Mouse (Mus musculus) midbrain, embryonic 13.5 days (tissue): ENCODE measurements around the gene Izumo4. TPM values are rescaled to one million over a fixed set of nuclear protein-coding genes. Genes with fewer than 3 reads are reported as not detected.
A peak's percentile ranks its signal among the peaks of the same experiment; 100 is the strongest.

Source experiments
- ATAC-seq: fragments of 200-750 bp; cut with Nextera tagmentation; 2 replicates; pipeline ENCODE4 v1.8.0; 2017; ENCODE audit warnings: mild to moderate bottlenecking, moderate TSS enrichment, moderate library complexity
- H3K27ac ChIP-seq: fragments of 300-500 bp; sonication (generic); 2 replicates; pipeline ENCODE4 v1.5.1; 2015; ENCODE audit warnings: inconsistent platforms, mild to moderate bottlenecking, moderate library complexity
- H3K27me3 ChIP-seq: fragments of 300-500 bp; sonication (generic); 2 replicates; pipeline ENCODE4 v1.6.1; 2015; ENCODE audit warnings: mild to moderate bottlenecking, inconsistent platforms
- H3K36me3 ChIP-seq: fragments of 300-500 bp; sonication (generic); 2 replicates; pipeline ENCODE4 v1.6.1; 2015; ENCODE audit warnings: mild to moderate bottlenecking, inconsistent platforms
- H3K4me1 ChIP-seq: fragments of 300-500 bp; sonication (generic); replicated peaks from 2 replicates; pipeline ENCODE4 v1.6.1; 2015; ENCODE audit warnings: inconsistent platforms
- H3K4me2 ChIP-seq: fragments of 300-500 bp; sonication (generic); replicated peaks from 2 replicates; pipeline ENCODE4 v1.6.1; 2015; ENCODE audit warnings: moderate library complexity, mild to moderate bottlenecking, inconsistent platforms
- H3K4me3 ChIP-seq: fragments of 300-500 bp; sonication (generic); replicated peaks from 2 replicates; pipeline ENCODE4 v1.5.1; 2015; ENCODE audit warnings: mild to moderate bottlenecking, inconsistent platforms
- H3K9ac ChIP-seq: fragments of 300-500 bp; sonication (generic); replicated peaks from 2 replicates; pipeline ENCODE4 v1.6.1; 2015; ENCODE audit warnings: mild to moderate bottlenecking, inconsistent platforms
- H3K9me3 ChIP-seq: fragments of 300-500 bp; sonication (generic); 2 replicates; pipeline ENCODE4 v1.6.1; 2016; ENCODE audit warnings: mild to moderate bottlenecking, inconsistent platforms
- WGBS: fragments of 180-500 bp; shearing (Covaris S2); methylation state at CpG from one replicate; pipeline ENCODE4 v1.1.7; 2015; 5-methylcytosine and 5-hydroxymethylcytosine counted together
- polyA plus RNA-seq: library from polyadenylated mRNA; unstranded; fragments of >200 nt; fragmentation: Nextera tagmentation; extraction: Ambion mirVana; gene quantifications from 2 replicates; pipeline ENCODE4 v1.2.1, GENCODE M21; 2015

Gene Izumo4
- polyA plus RNA-seq, 1 experiment from 2014 or later, result 39.2 TPM

GRCm38 (mm10) chr10:80695186-80695585, 6.8 kb upstream of the Izumo4 start:
- WGBS, result 93% methylated on average over 2 of the region's 2 CpGs
- H3K4me2 ChIP-seq, result no peak overlapping the region
- no peaks in the 10 kb centered on the region for H3K27me3 ChIP-seq

GRCm38 (mm10) chr10:80695801-80696501, 6.0 kb upstream of the Izumo4 start:
- peaks cover 27% of the 10 kb centered on the region for H3K36me3 ChIP-seq
- no peak for ATAC-seq
- no peaks in the 10 kb centered on the region for H3K27me3 ChIP-seq
- H3K4me1 ChIP-seq, result peaks cover 30% of the 10 kb centered on the region
- WGBS, result 73% methylated on average over 10 of the region's 10 CpGs
- no peaks in the 10 kb centered on the region for H3K9me3 ChIP-seq
- H3K27ac ChIP-seq, result no peak overlapping the region
- no peak overlapping the region for H3K4me3 ChIP-seq
- H3K9ac ChIP-seq, result no peak overlapping the region
- no peak overlapping the region for H3K4me2 ChIP-seq

More at GRCm38 (mm10) chr10:80695186-80695585, 6.8 kb upstream of the Izumo4 start:
- peaks cover 35% of the 10 kb centered on the region for H3K36me3 ChIP-seq
- H3K9me3 ChIP-seq, result no peaks in the 10 kb centered on the region
- no peak overlapping the region for H3K4me3 ChIP-seq
- no peak overlapping the region for H3K9ac ChIP-seq
- H3K4me1 ChIP-seq, result peaks cover 22% of the 10 kb centered on the region
- no peak for ATAC-seq
- no peak overlapping the region for H3K27ac ChIP-seq

GRCm38 (mm10) chr10:80696502-80697392, 5.2 kb upstream of the Izumo4 start:
- H3K9ac ChIP-seq, result no peak overlapping the region

GRCm38 (mm10) chr10:80697393-80697787, 4.6 kb upstream of the Izumo4 start:
- Histone ChIP-seq H3K4me3 (no peak overlapping the region), H3K9ac (no peak overlapping the region), H3K9me3 (no peaks in the 10 kb centered on the region), H3K27me3 (no peaks in the 10 kb centered on the region), H3K4me1 (peaks cover 34% of the 10 kb centered on the region), H3K4me2 (no peak overlapping the region), H3K36me3 (peaks cover 21% of the 10 kb centered on the region), H3K27ac (no peak overlapping the region)
- 94% methylated on average over 8 of the region's 8 CpGs for WGBS
- ATAC-seq, result no peak

More at GRCm38 (mm10) chr10:80696502-80697392, 5.2 kb upstream of the Izumo4 start:
- ATAC-seq, result no peak
- Histone ChIP-seq H3K27ac (no peak overlapping the region), H3K4me3 (no peak overlapping the region), H3K4me1 (peaks cover 34% of the 10 kb centered on the region), H3K4me2 (no peak overlapping the region), H3K36me3 (peaks cover 21% of the 10 kb centered on the region), H3K27me3 (no peaks in the 10 kb centered on the region), H3K9me3 (no peaks in the 10 kb centered on the region)
- WGBS, result 77% methylated on average over 12 of the region's 12 CpGs

- Histone ChIP-seq H3K4me3 (no peak overlapping the region), H3K27me3 (no peaks in the 10 kb centered on the region), H3K9me3 (no peaks in the 10 kb centered on the region), H3K27ac (no peak overlapping the region), H3K9ac (no peak overlapping the region), H3K36me3 (peaks cover 21% of the 10 kb centered on the region), H3K4me1 (peaks cover 38% of the 10 kb centered on the region), H3K4me2 (no peak overlapping the region)
- WGBS, result 80% methylated on average over 9 of the region's 9 CpGs
- no peak for ATAC-seq
These were observed 4.2 kb upstream of the Izumo4 start for GRCm38 (mm10) chr10:80697812-80698211.

GRCm38 (mm10) chr10:80698605-80699004, 3.4 kb upstream of the Izumo4 start:
- H3K36me3 ChIP-seq, result peaks cover 15% of the 10 kb centered on the region
- ATAC-seq, result no peak
- 90% methylated on average over 9 of the region's 9 CpGs for WGBS
- no peak overlapping the region for H3K4me3 ChIP-seq
- H3K4me2 ChIP-seq, result no peak overlapping the region
- H3K4me1 ChIP-seq, result peaks cover 46% of the 10 kb centered on the region
- no peaks in the 10 kb centered on the region for H3K27me3 ChIP-seq
- H3K9ac ChIP-seq, result no peak overlapping the region
- no peaks in the 10 kb centered on the region for H3K9me3 ChIP-seq
- H3K27ac ChIP-seq, result no peak overlapping the region

GRCm38 (mm10) chr10:80700038-80700504, 1.9 kb upstream of the Izumo4 start:
- 92% methylated on average over 7 of the region's 7 CpGs for WGBS

GRCm38 (mm10) chr10:80700732-80701131, 1.3 kb upstream of the Izumo4 start:
- Histone ChIP-seq H3K9me3 (no peaks in the 10 kb centered on the region), H3K4me1 (peaks cover 53% of the 10 kb centered on the region), H3K9ac (peak overlapping the region; percentile 78), H3K4me2 (peak overlapping the region; percentile 77), H3K36me3 (peaks cover 5% of the 10 kb centered on the region), H3K27ac (no peak overlapping the region), H3K27me3 (no peaks in the 10 kb centered on the region), H3K4me3 (peak overlapping the region; percentile 71)
- 47% methylated on average over 4 of the region's 4 CpGs for WGBS
- ATAC-seq, result no peak

More at GRCm38 (mm10) chr10:80700038-80700504, 1.9 kb upstream of the Izumo4 start:
- H3K27me3 ChIP-seq, result no peaks in the 10 kb centered on the region
- peaks cover 53% of the 10 kb centered on the region for H3K4me1 ChIP-seq
- peaks cover 2% of the 10 kb centered on the region; the same call in 1 of the 2 replicates for H3K36me3 ChIP-seq
- no peak overlapping the region for H3K27ac ChIP-seq
- H3K4me2 ChIP-seq, result peak overlapping the region; percentile 77
- peak overlapping the region; percentile 78; the same call in 1 of the 2 replicates for H3K9ac ChIP-seq
- H3K9me3 ChIP-seq, result no peaks in the 10 kb centered on the region
- no peak for ATAC-seq
- H3K4me3 ChIP-seq, result peak overlapping the region; percentile 71

- ATAC-seq, result peak; percentile 87
- H3K27ac ChIP-seq, result peak overlapping the region; percentile 89
- 2% methylated on average over 47 of the region's 47 CpGs for WGBS
- peaks cover 24% of the 10 kb centered on the region for H3K36me3 ChIP-seq
- H3K4me2 ChIP-seq, result peak overlapping the region; percentile 77
- H3K9ac ChIP-seq, result peak overlapping the region; percentile 59
- H3K4me1 ChIP-seq, result peaks cover 44% of the 10 kb centered on the region
- peak overlapping the region; percentile 71 for H3K4me3 ChIP-seq
- no peaks in the 10 kb centered on the region for H3K9me3 ChIP-seq
- H3K27me3 ChIP-seq, result no peaks in the 10 kb centered on the region
These were observed 779 bp downstream of the Izumo4 start for GRCm38 (mm10) chr10:80702536-80703390.

GRCm38 (mm10) chr10:80703643-80704042, 1.7 kb downstream of the Izumo4 start:
- WGBS, result 87% methylated on average over 5 of the region's 5 CpGs
- H3K4me3 ChIP-seq, result peak overlapping the region; percentile 71
- peaks cover 36% of the 10 kb centered on the region for H3K4me1 ChIP-seq
- H3K36me3 ChIP-seq, result peaks cover 33% of the 10 kb centered on the region
- H3K27me3 ChIP-seq, result no peaks in the 10 kb centered on the region
- no peak overlapping the region for H3K27ac ChIP-seq
- H3K9ac ChIP-seq, result peak overlapping the region; percentile 59; the same call in 1 of the 2 replicates
- H3K4me2 ChIP-seq, result peak overlapping the region; percentile 77
- no peaks in the 10 kb centered on the region for H3K9me3 ChIP-seq
- ATAC-seq, result no peak

- H3K27me3 ChIP-seq, result no peaks in the 10 kb centered on the region
- no peak for ATAC-seq
- no peak overlapping the region for H3K4me3 ChIP-seq
- peaks cover 36% of the 10 kb centered on the region for H3K4me1 ChIP-seq
- H3K9ac ChIP-seq, result 0 out of 2 replicates have a peak overlapping the region, but pooled peaks have one; percentile 6
- H3K27ac ChIP-seq, result no peak overlapping the region
- H3K4me2 ChIP-seq, result no peak overlapping the region
- H3K9me3 ChIP-seq, result no peaks in the 10 kb centered on the region
- H3K36me3 ChIP-seq, result peaks cover 40% of the 10 kb centered on the region
- 87% methylated on average over 5 of the region's 5 CpGs for WGBS
These were observed 2.4 kb downstream of the Izumo4 start for GRCm38 (mm10) chr10:80704418-80704817.
